Mouse (Mus musculus): ENCODE measurements around the gene Hint1. TPM values are rescaled to one million over a fixed set of nuclear protein-coding genes. Genes with fewer than 3 reads are reported as not detected.

The Hint1 gene
- polyA plus RNA-seq, 1 experiment from 2014 or later = 634 TPM

GRCm38 (mm10) chr11:54909273-54909672, 43.1 kb downstream of the Hint1 start:
- H3K4me2 ChIP-seq (ENCODE audit: low read depth, low read length) = no peak overlapping the region
- H3K9ac ChIP-seq (ENCODE audit: low read length) = no peak overlapping the region
- no peak overlapping the region for H3K4me3 ChIP-seq (replicated peaks; ENCODE audit: low read length)
- H3K27ac ChIP-seq (ENCODE audit: low read length) = no peak overlapping the region
- peaks cover under 1% of the 10 kb centered on the region; the same call in 1 of the 2 replicates for H3K4me1 ChIP-seq (ENCODE audit: control insufficient read depth, insufficient read depth, low read length)
- no peaks in the 10 kb centered on the region for H3K27me3 ChIP-seq (ENCODE audit: control insufficient read depth, insufficient read depth, low read length)
- ATAC-seq (ENCODE audit: insufficient read depth, low FRiP score) = no peak
- H3K9me3 ChIP-seq (replicated peaks; ENCODE audit: control insufficient read depth, low read length) = no peaks in the 10 kb centered on the region
- 93% methylated on average over 11 of the region's 11 CpGs for WGBS
- H3K36me3 ChIP-seq (ENCODE audit: control insufficient read depth, insufficient read depth, low read length) = peaks cover 12% of the 10 kb centered on the region

- no peak overlapping the region for H3K4me3 ChIP-seq (replicated peaks; ENCODE audit: low read length)
- peaks cover 17% of the 10 kb centered on the region for H3K36me3 ChIP-seq (ENCODE audit: control insufficient read depth, insufficient read depth, low read length)
- H3K9me3 ChIP-seq (replicated peaks; ENCODE audit: control insufficient read depth, low read length) = no peaks in the 10 kb centered on the region
- ATAC-seq (ENCODE audit: insufficient read depth, low FRiP score) = no peak
- no peak overlapping the region for H3K27ac ChIP-seq (ENCODE audit: low read length)
- 86% methylated on average over 12 of the region's 12 CpGs for WGBS
- H3K9ac ChIP-seq (ENCODE audit: low read length) = no peak overlapping the region
- H3K4me2 ChIP-seq (ENCODE audit: low read depth, low read length) = no peak overlapping the region
- no peaks in the 10 kb centered on the region for H3K4me1 ChIP-seq (ENCODE audit: control insufficient read depth, insufficient read depth, low read length)
- H3K27me3 ChIP-seq (ENCODE audit: control insufficient read depth, insufficient read depth, low read length) = no peaks in the 10 kb centered on the region
Measured at GRCm38 (mm10) chr11:54910081-54910665, 44.0 kb downstream of the Hint1 start.

- H3K9ac ChIP-seq (ENCODE audit: low read length) = no peak overlapping the region
- no peak for ATAC-seq (ENCODE audit: insufficient read depth, low FRiP score)
Measured at GRCm38 (mm10) chr11:54911201-54911600, 45.0 kb downstream of the Hint1 start.

GRCm38 (mm10) chr11:54911671-54912502, 45.7 kb downstream of the Hint1 start:
- Histone ChIP-seq H3K4me2 (ENCODE audit: low read depth, low read length) (no peak overlapping the region), H3K27ac (ENCODE audit: low read length) (no peak overlapping the region), H3K9me3 (replicated peaks; ENCODE audit: control insufficient read depth, low read length) (no peaks in the 10 kb centered on the region), H3K4me1 (ENCODE audit: control insufficient read depth, insufficient read depth, low read length) (no peaks in the 10 kb centered on the region), H3K27me3 (ENCODE audit: control insufficient read depth, insufficient read depth, low read length) (no peaks in the 10 kb centered on the region), H3K9ac (ENCODE audit: low read length) (no peak overlapping the region), H3K4me3 (replicated peaks; ENCODE audit: low read length) (no peak overlapping the region), H3K36me3 (ENCODE audit: control insufficient read depth, insufficient read depth, low read length) (peaks cover 22% of the 10 kb centered on the region)
- 75% methylated on average over 7 of the region's 7 CpGs for WGBS
- no peak for ATAC-seq (ENCODE audit: insufficient read depth, low FRiP score)

More at GRCm38 (mm10) chr11:54911201-54911600, 45.0 kb downstream of the Hint1 start:
- no peaks in the 10 kb centered on the region for H3K27me3 ChIP-seq (ENCODE audit: control insufficient read depth, insufficient read depth, low read length)
- peaks cover 17% of the 10 kb centered on the region for H3K36me3 ChIP-seq (ENCODE audit: control insufficient read depth, insufficient read depth, low read length)
- H3K4me1 ChIP-seq (ENCODE audit: control insufficient read depth, insufficient read depth, low read length) = no peaks in the 10 kb centered on the region
- no peak overlapping the region for H3K4me3 ChIP-seq (replicated peaks; ENCODE audit: low read length)
- no peaks in the 10 kb centered on the region for H3K9me3 ChIP-seq (replicated peaks; ENCODE audit: control insufficient read depth, low read length)
- WGBS = 94% methylated on average over 3 of the region's 3 CpGs
- H3K4me2 ChIP-seq (ENCODE audit: low read depth, low read length) = no peak overlapping the region
- H3K27ac ChIP-seq (ENCODE audit: low read length) = no peak overlapping the region

GRCm38 (mm10) chr11:54912503-54913316, 46.5 kb downstream of the Hint1 start:
- 82% methylated on average over 9 of the region's 9 CpGs for WGBS
- no peak overlapping the region for H3K4me3 ChIP-seq (replicated peaks; ENCODE audit: low read length)
- H3K9me3 ChIP-seq (replicated peaks; ENCODE audit: control insufficient read depth, low read length) = no peaks in the 10 kb centered on the region
- H3K4me2 ChIP-seq (ENCODE audit: low read depth, low read length) = no peak overlapping the region
- no peaks in the 10 kb centered on the region for H3K4me1 ChIP-seq (ENCODE audit: control insufficient read depth, insufficient read depth, low read length)
- H3K27ac ChIP-seq (ENCODE audit: low read length) = no peak overlapping the region
- no peak overlapping the region for H3K9ac ChIP-seq (ENCODE audit: low read length)
- H3K27me3 ChIP-seq (ENCODE audit: control insufficient read depth, insufficient read depth, low read length) = no peaks in the 10 kb centered on the region
- ATAC-seq (ENCODE audit: insufficient read depth, low FRiP score) = no peak
- H3K36me3 ChIP-seq (ENCODE audit: control insufficient read depth, insufficient read depth, low read length) = peaks cover 27% of the 10 kb centered on the region

DNA sequence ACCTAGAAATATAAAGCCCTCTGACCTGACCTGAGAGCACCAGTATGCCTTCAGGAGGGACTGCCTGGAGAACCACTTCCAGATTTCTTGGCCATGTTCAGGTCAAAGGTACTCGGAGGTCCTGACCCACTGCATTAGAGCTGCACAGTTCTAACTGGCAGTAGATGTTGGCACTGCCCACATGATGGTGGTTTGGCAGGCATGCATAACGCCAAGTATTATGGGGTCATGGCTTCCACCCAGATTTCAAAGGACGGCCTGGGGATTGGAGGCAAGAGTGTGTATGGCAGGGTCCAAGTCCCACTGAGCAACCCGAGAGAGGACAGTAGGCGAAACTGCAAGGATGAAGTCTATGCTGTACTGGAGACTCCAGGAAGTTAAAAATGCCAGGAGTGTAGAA, 47.7 kb downstream of the Hint1 start:
- peaks cover 34% of the 10 kb centered on the region for H3K36me3 ChIP-seq (ENCODE audit: control insufficient read depth, insufficient read depth, low read length)

GRCm38 (mm10) chr11:54917461-54917860, 51.3 kb downstream of the Hint1 start:
- Histone ChIP-seq H3K9me3 (replicated peaks; ENCODE audit: control insufficient read depth, low read length) (no peaks in the 10 kb centered on the region), H3K4me1 (ENCODE audit: control insufficient read depth, insufficient read depth, low read length) (0 out of 2 replicates have a peak, but pooled peaks cover 7% of the 10 kb centered on the region), H3K4me3 (replicated peaks; ENCODE audit: low read length) (no peak overlapping the region), H3K27me3 (ENCODE audit: control insufficient read depth, insufficient read depth, low read length) (no peaks in the 10 kb centered on the region), H3K27ac (ENCODE audit: low read length) (no peak overlapping the region), H3K4me2 (ENCODE audit: low read depth, low read length) (no peak overlapping the region), H3K9ac (ENCODE audit: low read length) (no peak overlapping the region), H3K36me3 (ENCODE audit: control insufficient read depth, insufficient read depth, low read length) (peaks cover 38% of the 10 kb centered on the region)
- no peak for ATAC-seq (ENCODE audit: insufficient read depth, low FRiP score)
- WGBS = 93% methylated on average over 7 of the region's 7 CpGs

More for the DNA sequence above, 47.7 kb downstream of the Hint1 start:
- Histone ChIP-seq H3K4me3 (replicated peaks; ENCODE audit: low read length) (no peak overlapping the region), H3K27me3 (ENCODE audit: control insufficient read depth, insufficient read depth, low read length) (no peaks in the 10 kb centered on the region), H3K9me3 (replicated peaks; ENCODE audit: control insufficient read depth, low read length) (no peaks in the 10 kb centered on the region), H3K4me1 (ENCODE audit: control insufficient read depth, insufficient read depth, low read length) (no peaks in the 10 kb centered on the region), H3K27ac (ENCODE audit: low read length) (no peak overlapping the region), H3K4me2 (ENCODE audit: low read depth, low read length) (no peak overlapping the region), H3K9ac (ENCODE audit: low read length) (no peak overlapping the region)
- 89% methylated on average over 5 of the region's 5 CpGs for WGBS
- no peak for ATAC-seq (ENCODE audit: insufficient read depth, low FRiP score)

GRCm38 (mm10) chr11:54918273-54918672, 52.1 kb downstream of the Hint1 start:
- H3K27ac ChIP-seq (ENCODE audit: low read length) = no peak overlapping the region
- no peak for ATAC-seq (ENCODE audit: insufficient read depth, low FRiP score)
- WGBS = 91% methylated on average over 4 of the region's 4 CpGs
- no peak overlapping the region for H3K4me2 ChIP-seq (ENCODE audit: low read depth, low read length)
- no peak overlapping the region for H3K4me3 ChIP-seq (replicated peaks; ENCODE audit: low read length)
- H3K9ac ChIP-seq (ENCODE audit: low read length) = no peak overlapping the region
- H3K4me1 ChIP-seq (ENCODE audit: control insufficient read depth, insufficient read depth, low read length) = 0 out of 2 replicates have a peak, but pooled peaks cover 7% of the 10 kb centered on the region
- H3K9me3 ChIP-seq (replicated peaks; ENCODE audit: control insufficient read depth, low read length) = no peaks in the 10 kb centered on the region
- H3K27me3 ChIP-seq (ENCODE audit: control insufficient read depth, insufficient read depth, low read length) = no peaks in the 10 kb centered on the region
- H3K36me3 ChIP-seq (ENCODE audit: control insufficient read depth, insufficient read depth, low read length) = peaks cover 39% of the 10 kb centered on the region
